Mouse (Mus musculus) stomach, postnatal 0 days (tissue): Measurements from ENCODE around the gene Mipol1. TPM values are rescaled to one million over a fixed set of nuclear protein-coding genes. Genes with fewer than 3 reads are reported as not detected.

Experiments
- ATAC-seq: fragments of 200-750 bp; cut with Nextera tagmentation; 2 replicates; pipeline ENCODE4 v1.8.0; 2017; ENCODE audit not compliant: low FRiP score, low TSS enrichment
- DNase-seq: peaks from one replicate; pipeline ENCODE4 v3.0.0-alpha.2; 2016; ENCODE audit warnings: low spot score
- H3K27ac ChIP-seq: fragments of 300-500 bp; sonication (generic); replicated peaks from 2 replicates; pipeline ENCODE4 v1.5.1; 2014; ENCODE audit warnings: mild to moderate bottlenecking, control low read depth
- H3K27me3 ChIP-seq: fragments of 300-500 bp; sonication (generic); 2 replicates; pipeline ENCODE4 v1.6.1; 2014; ENCODE audit warnings: low read length; ENCODE audit not compliant: control insufficient read depth, insufficient read depth
- H3K36me3 ChIP-seq: fragments of 300-500 bp; sonication (generic); 2 replicates; pipeline ENCODE4 v1.6.1; 2014; ENCODE audit warnings: low read length, mixed read lengths; ENCODE audit not compliant: control insufficient read depth, insufficient read depth
- H3K4me1 ChIP-seq: fragments of 300-500 bp; sonication (generic); replicated peaks from 2 replicates; pipeline ENCODE4 v1.6.1; 2014; ENCODE audit warnings: antibody characterized with exemption; ENCODE audit not compliant: control insufficient read depth, insufficient read depth
- H3K4me2 ChIP-seq: fragments of 300-500 bp; sonication (generic); replicated peaks from 2 replicates; pipeline ENCODE4 v1.6.1; 2014; ENCODE audit warnings: low read depth, mild to moderate bottlenecking, control low read depth, moderate library complexity
- H3K4me3 ChIP-seq: fragments of 300-500 bp; sonication (generic); 2 replicates; pipeline ENCODE4 v1.5.1; 2014; ENCODE audit warnings: low read depth, low read length, control low read depth
- H3K9ac ChIP-seq: fragments of 300-500 bp; sonication (generic); 2 replicates; pipeline ENCODE4 v1.6.1; 2014; ENCODE audit warnings: mild to moderate bottlenecking, low read length, control low read depth, mixed read lengths
- H3K9me3 ChIP-seq: fragments of 300-500 bp; sonication (generic); 2 replicates; pipeline ENCODE4 v1.6.1; 2016; ENCODE audit warnings: low read length; ENCODE audit not compliant: control insufficient read depth
- CTCF ChIP-seq: IDR thresholded peaks from 2 replicates; pipeline ENCODE4 v1.5.1; 2016; ENCODE audit warnings: antibody characterized with exemption, low read depth, mild to moderate bottlenecking, moderate library complexity
- EP300 ChIP-seq: optimal IDR thresholded peaks from 2 replicates; pipeline ENCODE3; 2016; ENCODE audit warnings: antibody characterized with exemption
- WGBS: fragments of 180-500 bp; shearing (Covaris S2); extraction: QIAGEN DNeasy Blood & Tissue Kit; methylation state at CpG from one replicate; pipeline ENCODE4 v1.1.7; 2014; 5-methylcytosine and 5-hydroxymethylcytosine counted together
- polyA plus RNA-seq: library from polyadenylated mRNA; unstranded; fragments of >200 nt; fragmentation: Nextera tagmentation; extraction: Ambion mirVana; gene quantifications from 2 replicates; pipeline ENCODE4 v1.2.1, GENCODE M21; 2015

Gene Mipol1
- polyA plus RNA-seq, 1 experiment from 2014 or later, result 5.9 TPM

GRCm38 (mm10) chr12:57538588-57539550 is 308.6 kb downstream of the Mipol1 start:
- no peak for ATAC-seq
- H3K9ac ChIP-seq, result peak overlapping the region; percentile 73

GRCm38 (mm10) chr12:57539551-57539985 is 309.3 kb downstream of the Mipol1 start:
- Histone ChIP-seq H3K4me2 (peak overlapping the region; percentile 69), H3K4me3 (peak overlapping the region; percentile 44), H3K27me3 (peaks cover 8% of the 10 kb centered on the region; the same call in 1 of the 2 replicates), H3K27ac (peak overlapping the region; percentile 92), H3K9ac (peak overlapping the region; percentile 73), H3K36me3 (no peaks in the 10 kb centered on the region; the same call in 1 of the 2 replicates), H3K9me3 (no peaks in the 10 kb centered on the region), H3K4me1 (no peaks in the 10 kb centered on the region)
- TF ChIP-seq CTCF, result no peak
- TF ChIP-seq EP300, result no peak
- no peak for ATAC-seq
- WGBS, result 6% methylated on average over 10 of the region's 10 CpGs
- DNase-seq, result peak; percentile 53

More at GRCm38 (mm10) chr12:57538588-57539550, 308.6 kb downstream of the Mipol1 start:
- no peak for TF ChIP-seq CTCF
- TF ChIP-seq EP300, result no peak
- H3K36me3 ChIP-seq, result no peaks in the 10 kb centered on the region; the same call in 1 of the 2 replicates
- under 1% methylated on average over 63 of the region's 63 CpGs for WGBS
- H3K4me2 ChIP-seq, result peak overlapping the region; percentile 69
- H3K27me3 ChIP-seq, result peaks cover 8% of the 10 kb centered on the region; the same call in 1 of the 2 replicates
- H3K27ac ChIP-seq, result peak overlapping the region; percentile 92
- no peaks in the 10 kb centered on the region for H3K9me3 ChIP-seq
- no peaks in the 10 kb centered on the region for H3K4me1 ChIP-seq
- peak overlapping the region; percentile 44 for H3K4me3 ChIP-seq
- peak; percentile 67 for DNase-seq

- Histone ChIP-seq H3K4me1 (no peaks in the 10 kb centered on the region), H3K9ac (peak overlapping the region; percentile 2; the same call in 1 of the 2 replicates), H3K36me3 (no peaks in the 10 kb centered on the region; the same call in 1 of the 2 replicates), H3K27me3 (peaks cover 8% of the 10 kb centered on the region; the same call in 1 of the 2 replicates), H3K9me3 (no peaks in the 10 kb centered on the region), H3K4me2 (peak overlapping the region; percentile 60), H3K4me3 (peak overlapping the region; percentile 52), H3K27ac (peak overlapping the region; percentile 49)
- TF ChIP-seq CTCF (no peak), EP300 (no peak)
- 8% methylated on average over 6 of the region's 6 CpGs for WGBS
- ATAC-seq (no peak), DNase-seq (no peak)
Measured at GRCm38 (mm10) chr12:57541118-57541517, 310.9 kb downstream of the Mipol1 start.

- Histone ChIP-seq H3K4me1 (no peaks in the 10 kb centered on the region), H3K27me3 (peaks cover 8% of the 10 kb centered on the region; the same call in 1 of the 2 replicates), H3K4me3 (peak overlapping the region; percentile 52), H3K36me3 (no peaks in the 10 kb centered on the region; the same call in 1 of the 2 replicates), H3K27ac (peak overlapping the region; percentile 80), H3K9ac (peak overlapping the region; percentile 72), H3K9me3 (no peaks in the 10 kb centered on the region), H3K4me2 (peak overlapping the region; percentile 60)
- peak; percentile 77 for DNase-seq
- WGBS, result 3% methylated on average over 37 of the region's 46 CpGs
- no peak for ATAC-seq
- no peak for TF ChIP-seq EP300
- TF ChIP-seq CTCF, result peak; percentile 62
Measured at GRCm38 (mm10) chr12:57541931-57542745, 311.9 kb downstream of the Mipol1 start.

- ATAC-seq, result no peak
- Histone ChIP-seq H3K27ac (peak overlapping the region; percentile 80), H3K9me3 (no peaks in the 10 kb centered on the region), H3K4me3 (peak overlapping the region; percentile 52), H3K4me2 (peak overlapping the region; percentile 60), H3K9ac (peak overlapping the region; percentile 72), H3K4me1 (no peaks in the 10 kb centered on the region), H3K27me3 (peaks cover 8% of the 10 kb centered on the region; the same call in 1 of the 2 replicates), H3K36me3 (no peaks in the 10 kb centered on the region; the same call in 1 of the 2 replicates)
- no peak for TF ChIP-seq CTCF
- TF ChIP-seq EP300, result no peak
- peak; percentile 61 for DNase-seq
- WGBS, result 2% methylated on average over 62 of the region's 63 CpGs
Measured at GRCm38 (mm10) chr12:57542746-57543626, 312.8 kb downstream of the Mipol1 start.
